Mouse (Mus musculus) kidney, embryonic 15.5 days (tissue): ENCODE results near the gene Acvr2b. TPM values are rescaled to one million over a fixed set of nuclear protein-coding genes. Genes with fewer than 3 reads are reported as not detected.

ENCODE experiments used
- ATAC-seq: fragments of 200-750 bp; cut with Nextera tagmentation; replicated peaks from 2 replicates; pipeline ENCODE4 v1.8.0; 2017; ENCODE audit warnings: moderate TSS enrichment; ENCODE audit not compliant: low FRiP score
- H3K27ac ChIP-seq: fragments of 300-500 bp; sonication (generic); 2 replicates; pipeline ENCODE4 v1.5.1; 2015; ENCODE audit warnings: mild to moderate bottlenecking, inconsistent platforms
- H3K27me3 ChIP-seq: fragments of 300-500 bp; sonication (generic); 2 replicates; pipeline ENCODE4 v1.6.1; 2015; ENCODE audit warnings: inconsistent platforms
- H3K36me3 ChIP-seq: fragments of 300-500 bp; sonication (generic); 2 replicates; pipeline ENCODE4 v1.6.1; 2015; ENCODE audit warnings: inconsistent platforms
- H3K4me1 ChIP-seq: fragments of 300-500 bp; sonication (generic); 2 replicates; pipeline ENCODE4 v1.6.1; 2015; ENCODE audit warnings: inconsistent platforms
- H3K4me2 ChIP-seq: fragments of 300-500 bp; sonication (generic); 2 replicates; pipeline ENCODE4 v1.6.1; 2015; ENCODE audit warnings: moderate library complexity, mild to moderate bottlenecking, inconsistent platforms
- H3K4me3 ChIP-seq: fragments of 300-500 bp; sonication (generic); replicated peaks from 2 replicates; pipeline ENCODE4 v1.5.1; 2015; ENCODE audit warnings: mild to moderate bottlenecking, inconsistent platforms
- H3K9ac ChIP-seq: fragments of 300-500 bp; sonication (generic); 2 replicates; pipeline ENCODE4 v1.6.1; 2015; ENCODE audit warnings: mild to moderate bottlenecking, inconsistent platforms
- H3K9me3 ChIP-seq: fragments of 300-500 bp; sonication (generic); replicated peaks from 2 replicates; pipeline ENCODE4 v1.6.1; 2016; ENCODE audit warnings: inconsistent platforms
- WGBS: fragments of 180-500 bp; shearing (Covaris S2); methylation state at CpG from one replicate; pipeline ENCODE4 v1.1.7; 2015; ENCODE audit warnings: mixed read lengths; 5-methylcytosine and 5-hydroxymethylcytosine counted together
- polyA plus RNA-seq: library from polyadenylated mRNA; unstranded; fragments of >200 nt; fragmentation: Nextera tagmentation; extraction: Ambion mirVana; gene quantifications from 2 replicates; pipeline ENCODE4 v1.2.1, GENCODE M21; 2015

Acvr2b gene
- polyA plus RNA-seq, 1 experiment from 2014 or later: 36.4 TPM

- no peak overlapping the region for H3K27ac ChIP-seq
- 58% methylated on average over 6 of the region's 6 CpGs for WGBS
- no peak for ATAC-seq
Measured at GRCm38 (mm10) chr9:119375556-119375955, 26.4 kb upstream of the Acvr2b start.

GRCm38 (mm10) chr9:119378231-119378630 is 23.7 kb upstream of the Acvr2b start:
- 88% methylated on average over 4 of the region's 4 CpGs for WGBS
- ATAC-seq: no peak

More at GRCm38 (mm10) chr9:119375556-119375955, 26.4 kb upstream of the Acvr2b start:
- no peak overlapping the region for H3K4me2 ChIP-seq
- no peaks in the 10 kb centered on the region for H3K4me1 ChIP-seq
- no peaks in the 10 kb centered on the region for H3K9me3 ChIP-seq
- H3K9ac ChIP-seq: no peak overlapping the region
- H3K27me3 ChIP-seq: no peaks in the 10 kb centered on the region
- no peak overlapping the region for H3K4me3 ChIP-seq
- peaks cover 13% of the 10 kb centered on the region for H3K36me3 ChIP-seq

GRCm38 (mm10) chr9:119382603-119383002 is 19.3 kb upstream of the Acvr2b start:
- Histone ChIP-seq H3K9me3 (no peaks in the 10 kb centered on the region), H3K27ac (no peak overlapping the region), H3K36me3 (peaks cover 25% of the 10 kb centered on the region), H3K4me1 (no peaks in the 10 kb centered on the region), H3K27me3 (no peaks in the 10 kb centered on the region), H3K4me3 (no peak overlapping the region), H3K4me2 (no peak overlapping the region), H3K9ac (no peak overlapping the region)
- WGBS: 69% methylated on average over 6 of the region's 6 CpGs
- no peak for ATAC-seq

More at GRCm38 (mm10) chr9:119378231-119378630, 23.7 kb upstream of the Acvr2b start:
- Histone ChIP-seq H3K4me3 (no peak overlapping the region), H3K4me1 (no peaks in the 10 kb centered on the region), H3K27me3 (no peaks in the 10 kb centered on the region), H3K36me3 (peaks cover 13% of the 10 kb centered on the region), H3K27ac (no peak overlapping the region), H3K9ac (no peak overlapping the region), H3K9me3 (no peaks in the 10 kb centered on the region), H3K4me2 (no peak overlapping the region)

GRCm38 (mm10) chr9:119388956-119389355 is 13.0 kb upstream of the Acvr2b start:
- Histone ChIP-seq H3K9ac (no peak overlapping the region), H3K9me3 (no peaks in the 10 kb centered on the region), H3K27me3 (no peaks in the 10 kb centered on the region), H3K27ac (no peak overlapping the region), H3K4me3 (no peak overlapping the region), H3K4me2 (no peak overlapping the region), H3K36me3 (peaks cover 15% of the 10 kb centered on the region), H3K4me1 (no peaks in the 10 kb centered on the region)
- no peak for ATAC-seq
- WGBS: 52% methylated on average over 5 of the region's 5 CpGs

GRCm38 (mm10) chr9:119390214-119390613 is 11.7 kb upstream of the Acvr2b start:
- H3K4me1 ChIP-seq: no peaks in the 10 kb centered on the region
- no peak overlapping the region for H3K27ac ChIP-seq
- WGBS: 91% methylated on average over 2 of the region's 2 CpGs
- H3K9me3 ChIP-seq: no peaks in the 10 kb centered on the region
- peaks cover 8% of the 10 kb centered on the region for H3K36me3 ChIP-seq
- no peak overlapping the region for H3K9ac ChIP-seq
- no peaks in the 10 kb centered on the region for H3K27me3 ChIP-seq
- no peak overlapping the region for H3K4me2 ChIP-seq
- no peak overlapping the region for H3K4me3 ChIP-seq
- ATAC-seq: no peak

GRCm38 (mm10) chr9:119394808-119395207 is 7.1 kb upstream of the Acvr2b start:
- Histone ChIP-seq H3K27ac (no peak overlapping the region), H3K4me2 (no peak overlapping the region), H3K36me3 (peaks cover 4% of the 10 kb centered on the region; the same call in 1 of the 2 replicates), H3K9ac (no peak overlapping the region), H3K9me3 (no peaks in the 10 kb centered on the region), H3K4me3 (no peak overlapping the region), H3K4me1 (no peaks in the 10 kb centered on the region), H3K27me3 (no peaks in the 10 kb centered on the region)
- ATAC-seq: no peak
- 84% methylated on average over 1 of the region's 1 CpGs for WGBS

- Histone ChIP-seq H3K4me1 (peaks cover 37% of the 10 kb centered on the region), H3K27me3 (no peaks in the 10 kb centered on the region), H3K4me3 (peak overlapping the region; percentile 68), H3K9me3 (no peaks in the 10 kb centered on the region), H3K9ac (peak overlapping the region; percentile 19; the same call in 1 of the 2 replicates), H3K4me2 (peak overlapping the region; percentile 96), H3K36me3 (no peaks in the 10 kb centered on the region), H3K27ac (0 out of 2 replicates have a peak overlapping the region, but pooled peaks have one; percentile 18)
- no peak; the same call in 1 of the 2 replicates for ATAC-seq
- 6% methylated on average over 7 of the region's 7 CpGs for WGBS
Measured at GRCm38 (mm10) chr9:119401351-119401750, 567 bp upstream of the Acvr2b start.

GRCm38 (mm10) chr9:119402253-119403235 is 626 bp downstream of the Acvr2b start:
- no peaks in the 10 kb centered on the region for H3K9me3 ChIP-seq

GRCm38 (mm10) chr9:119403236-119403641 is 1.3 kb downstream of the Acvr2b start:
- peak; percentile 27; the same call in 1 of the 2 replicates for ATAC-seq
- H3K4me1 ChIP-seq: peaks cover 53% of the 10 kb centered on the region

More at GRCm38 (mm10) chr9:119402253-119403235, 626 bp downstream of the Acvr2b start:
- Histone ChIP-seq H3K4me3 (peak overlapping the region; percentile 68), H3K36me3 (no peaks in the 10 kb centered on the region), H3K9ac (peak overlapping the region; percentile 95), H3K27ac (peak overlapping the region; percentile 98), H3K4me1 (peaks cover 46% of the 10 kb centered on the region), H3K27me3 (no peaks in the 10 kb centered on the region), H3K4me2 (peak overlapping the region; percentile 96)
- under 1% methylated on average over 116 of the region's 127 CpGs for WGBS
- no peak; the same call in 1 of the 2 replicates for ATAC-seq

GRCm38 (mm10) chr9:119404090-119404489 is 2.2 kb downstream of the Acvr2b start:
- 67% methylated on average over 5 of the region's 5 CpGs for WGBS
- no peak for ATAC-seq
- H3K9ac ChIP-seq: peak overlapping the region; percentile 95; the same call in 1 of the 2 replicates
- peaks cover 61% of the 10 kb centered on the region for H3K4me1 ChIP-seq
- H3K27ac ChIP-seq: no peak overlapping the region
- H3K9me3 ChIP-seq: no peaks in the 10 kb centered on the region
- no peaks in the 10 kb centered on the region for H3K36me3 ChIP-seq
- no peaks in the 10 kb centered on the region for H3K27me3 ChIP-seq
- H3K4me3 ChIP-seq: peak overlapping the region; percentile 68
- H3K4me2 ChIP-seq: peak overlapping the region; percentile 96

More at GRCm38 (mm10) chr9:119403236-119403641, 1.3 kb downstream of the Acvr2b start:
- under 1% methylated on average over 26 of the region's 26 CpGs for WGBS
- Histone ChIP-seq H3K9me3 (no peaks in the 10 kb centered on the region), H3K27me3 (no peaks in the 10 kb centered on the region), H3K36me3 (no peaks in the 10 kb centered on the region), H3K9ac (peak overlapping the region; percentile 95), H3K4me3 (peak overlapping the region; percentile 68), H3K27ac (peak overlapping the region; percentile 98), H3K4me2 (peak overlapping the region; percentile 96)

GRCm38 (mm10) chr9:119407884-119408283 is 6.0 kb downstream of the Acvr2b start:
- Histone ChIP-seq H3K27me3 (no peaks in the 10 kb centered on the region), H3K4me3 (0 out of 2 replicates have a peak overlapping the region, but pooled peaks have one; percentile 15), H3K9ac (no peak overlapping the region), H3K27ac (peak overlapping the region; percentile 84), H3K9me3 (peaks cover 3% of the 10 kb centered on the region; the same call in 1 of the 2 replicates), H3K36me3 (peaks cover 18% of the 10 kb centered on the region), H3K4me1 (peaks cover 66% of the 10 kb centered on the region), H3K4me2 (peak overlapping the region; percentile 47)
- peak; percentile 57 for ATAC-seq
- 57% methylated on average over 15 of the region's 15 CpGs for WGBS
